Mouse (Mus musculus) frontal cortex, postnatal 10 days (tissue): ENCODE results near the gene Lce1d.
"Not testable (repeated sequence)": the region's sequence is repeated elsewhere in the genome, so short reads cannot be mapped to it uniquely, and the experiment has no call there.

Experiments used
- DNase-seq, 2 experiments: peaks; one replicate each; pipeline ENCODE4 v3.0.0; 2022; ENCODE audit warnings: low spot score in 2 of 2, mixed read lengths in 1 of 2

Gene Lce1d

GRCm38 (mm10) chr3:92687110-92687509 is at the start of gene Lce1d:
Gene Lce1d, minus strand, starts transcription at chr3:92687210.
- no peak for DNase-seq

GRCm38 (mm10) chr3:92722631-92723030 is 35.6 kb upstream of the Lce1d start:
- DNase-seq, result no peak

- DNase-seq, result no peak
These were observed 33.2 kb upstream of the Lce1d start, which contains the start of gene Lce1f for GRCm38 (mm10) chr3:92720250-92720649. Gene Lce1f, minus strand, starts transcription at chr3:92720350.

GRCm38 (mm10) chr3:92715122-92715521 is 28.1 kb upstream of the Lce1d start:
- no peak for DNase-seq

- no peak for DNase-seq
These were observed 22.0 kb upstream of the Lce1d start, which contains the start of gene Lce1e for GRCm38 (mm10) chr3:92708974-92709373. Gene Lce1e, minus strand, starts transcription at chr3:92709074.

GRCm38 (mm10) chr3:92694613-92695012 is 7.6 kb upstream of the Lce1d start:
- no peak for DNase-seq

- DNase-seq, result no peak
These were observed 4.7 kb upstream of the Lce1d start for GRCm38 (mm10) chr3:92691688-92692087.

- not testable (repeated sequence) for DNase-seq
These were observed 2.1 kb upstream of the Lce1d start for GRCm38 (mm10) chr3:92689154-92689553.

GRCm38 (mm10) chr3:92678947-92679346 is 8.1 kb downstream of the Lce1d start, which contains the start of gene Lce1c:
Gene Lce1c, plus strand, starts transcription at chr3:92679247.
- no peak for DNase-seq

GRCm38 (mm10) chr3:92670215-92670614 is 16.8 kb downstream of the Lce1d start, which contains the start of gene Lce1a2:
Gene Lce1a2, minus strand, starts transcription at chr3:92670315.
- DNase-seq, result no peak

GRCm38 (mm10) chr3:92656826-92657225 is 30.2 kb downstream of the Lce1d start, which contains the start of gene Lce1b:
Gene Lce1b, minus strand, starts transcription at chr3:92656926.
- DNase-seq, result no peak

GRCm38 (mm10) chr3:92648207-92648606 is 38.8 kb downstream of the Lce1d start, which contains the start of gene Lce1a1:
Gene Lce1a1, minus strand, starts transcription at chr3:92648307.
- no peak for DNase-seq

- no peak for DNase-seq
These were observed 47.2 kb downstream of the Lce1d start for GRCm38 (mm10) chr3:92639854-92640253.

- DNase-seq, result no peak
These were observed 48.4 kb downstream of the Lce1d start for GRCm38 (mm10) chr3:92638653-92638991.

- no peak for DNase-seq
These were observed 49.0 kb downstream of the Lce1d start for GRCm38 (mm10) chr3:92637745-92638652.
